Mouse (Mus musculus) heart, adult 11 months (tissue): ENCODE results near the gene Gpn1.

Source experiments
- DNase-seq: peaks from one replicate; pipeline ENCODE4 v3.0.0; 2022

Gpn1 gene

DNA sequence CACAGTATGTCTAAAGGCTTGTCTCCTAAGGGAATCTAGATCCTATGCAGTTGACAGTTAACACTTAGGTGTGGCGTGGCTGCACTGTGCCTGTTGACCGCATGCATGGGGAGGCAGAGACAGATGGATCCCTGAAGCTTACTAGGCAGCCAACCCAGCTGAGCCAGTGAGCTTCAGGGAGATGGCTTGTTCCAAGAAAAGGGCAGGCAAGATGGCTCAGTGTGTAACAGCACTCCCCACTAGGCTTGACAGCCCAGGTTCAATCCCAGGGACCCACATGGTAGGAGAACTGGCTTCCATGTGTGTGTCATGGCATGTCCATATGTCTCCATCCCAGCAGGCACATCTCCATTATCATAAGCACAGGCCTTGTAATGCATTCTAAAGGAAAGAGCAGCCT is 65.8 kb downstream of the Gpn1 start:
- DNase-seq, result peak; percentile 74

DNA sequence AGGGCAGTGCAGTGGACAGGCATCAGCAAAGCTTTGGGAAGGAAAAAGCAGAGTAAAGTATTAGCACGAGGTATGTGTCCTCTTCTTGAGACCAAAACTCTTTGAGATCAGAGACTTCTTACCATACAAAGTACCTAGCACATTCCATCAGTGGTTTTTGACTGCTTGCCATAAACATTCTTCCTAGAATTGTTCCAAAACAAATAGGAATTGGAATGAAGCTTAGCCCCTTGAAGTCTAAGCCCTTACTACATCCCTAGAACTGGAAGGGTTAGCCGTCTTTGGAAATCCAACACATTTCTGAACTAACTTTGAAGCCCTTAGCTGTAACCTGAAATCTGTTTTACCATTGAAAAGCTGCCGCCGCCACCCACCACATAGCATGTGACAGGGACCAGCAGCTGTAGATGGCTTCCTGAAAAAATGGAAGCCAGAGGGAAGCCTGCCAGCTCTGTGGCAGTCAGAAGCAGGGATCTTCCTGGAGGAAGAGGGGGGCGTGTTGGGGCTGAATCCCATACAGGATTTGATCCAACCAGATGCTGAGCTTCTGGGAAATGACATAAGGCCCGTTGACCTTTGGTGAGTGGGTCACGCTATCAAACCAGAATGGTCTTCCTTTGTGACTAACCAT is 67.6 kb downstream of the Gpn1 start:
- DNase-seq, result peak; percentile 98
